Mouse (Mus musculus) adrenal gland, postnatal 25 days (tissue): ENCODE data around the gene Pnkd. TPM values are rescaled to one million over a fixed set of nuclear protein-coding genes. Genes with fewer than 3 reads are reported as not detected.

Source experiments
- DNase-seq: peaks from one replicate; pipeline ENCODE4 v3.0.0; 2021; ENCODE audit warnings: mixed read lengths
- long read RNA-seq: library from polyadenylated mRNA; stranded (forward); transcript quantifications from one replicate; pipeline ENCODE4 v2.0.0, GENCODE M21; 2021
- total RNA-seq: library from RNA; stranded (reverse); gene quantifications from 2 replicates; pipeline ENCODE4 v1.2.3, GENCODE M21; 2021

Pnkd gene
- 65.2 and 75.9 TPM in 2 replicates for total RNA-seq
- long read RNA-seq, transcript Pnkd-202 (9 exons, 2,859 nt) = minor isoform, 13 of 97 reads
- long read RNA-seq, transcript Pnkd-204 (3 exons, 740 nt) = major isoform, 53 of 97 reads
- long read RNA-seq, partial matches to known transcripts = 13 of 97 reads
- long read RNA-seq, other reads (novel, unspliced or antisense) = 11 of 97 reads

GRCm38 (mm10) chr1:74284543-74285160, at the start of gene Pnkd, which contains the start of gene Aamp:
Gene Pnkd (plus strand): TSS chr1:74284930.
Gene Aamp (minus strand): TSS chr1:74284738.
- DNase-seq = peak; percentile 99

DNA sequence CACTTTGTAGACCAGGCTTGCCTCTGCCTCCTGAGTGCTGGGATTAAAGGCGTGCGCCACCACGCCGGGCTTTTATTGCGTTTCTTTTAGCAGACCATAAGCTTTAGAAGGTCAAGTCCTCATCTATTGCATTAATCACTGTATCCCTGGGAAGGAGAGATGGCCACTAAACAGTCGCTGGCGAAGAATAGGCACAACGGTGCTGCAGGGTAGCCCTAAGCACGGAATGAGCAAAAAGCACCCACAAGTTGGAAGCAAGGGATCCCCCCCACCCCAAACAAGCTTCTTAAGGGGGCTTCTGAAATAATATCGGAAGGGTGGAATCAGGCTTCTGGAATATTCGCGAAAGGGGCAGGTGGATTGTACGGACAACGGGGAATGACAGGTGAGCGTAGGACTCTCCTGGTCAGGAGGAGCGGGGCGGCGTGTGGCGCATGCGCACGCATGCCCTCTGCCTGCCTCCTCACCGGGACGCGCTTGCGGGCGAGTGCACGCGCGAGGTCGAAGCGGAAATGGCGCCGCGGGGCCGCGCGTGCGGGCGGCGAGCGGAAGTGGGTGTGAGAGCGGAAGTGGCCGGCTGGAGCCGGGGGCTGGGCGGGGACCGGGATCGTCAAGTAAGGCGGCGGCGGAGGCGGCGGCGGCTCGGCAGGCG, 48.7 kb upstream of the Pnkd start, which contains the start of gene Arpc2:
Gene Arpc2 (plus strand): TSS at position 147 of the 652 bp plus-strand sequence.
- DNase-seq = peak; percentile 97

GRCm38 (mm10) chr1:74236590-74237317, 48.0 kb upstream of the Pnkd start:
- DNase-seq = peak; percentile 42

GRCm38 (mm10) chr1:74237671-74238070, 47.1 kb upstream of the Pnkd start:
- no peak for DNase-seq

- no peak for DNase-seq
Measured at GRCm38 (mm10) chr1:74238136-74238535, 46.6 kb upstream of the Pnkd start.

- DNase-seq = no peak
Measured at GRCm38 (mm10) chr1:74239162-74239561, 45.6 kb upstream of the Pnkd start.

DNA sequence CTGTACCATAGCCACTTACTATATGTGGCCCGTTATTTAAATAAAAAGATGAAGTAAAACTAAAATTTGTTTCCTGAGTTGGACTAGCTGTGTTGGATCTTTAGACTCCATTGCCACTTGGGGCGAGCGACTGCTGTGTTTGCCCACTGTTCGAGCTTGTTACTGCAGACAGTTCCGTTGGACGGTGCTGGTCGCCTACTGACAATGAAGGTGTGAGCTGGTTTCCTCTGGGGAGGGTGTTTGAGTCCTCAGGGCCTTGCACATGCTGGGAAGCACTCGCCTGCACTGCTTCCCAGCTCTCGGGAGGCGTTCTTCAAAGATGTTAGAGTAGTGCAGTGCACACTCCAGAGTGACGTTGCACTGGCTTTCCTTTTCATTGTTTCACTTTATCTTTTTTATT, 45.1 kb upstream of the Pnkd start:
- no peak for DNase-seq

DNA sequence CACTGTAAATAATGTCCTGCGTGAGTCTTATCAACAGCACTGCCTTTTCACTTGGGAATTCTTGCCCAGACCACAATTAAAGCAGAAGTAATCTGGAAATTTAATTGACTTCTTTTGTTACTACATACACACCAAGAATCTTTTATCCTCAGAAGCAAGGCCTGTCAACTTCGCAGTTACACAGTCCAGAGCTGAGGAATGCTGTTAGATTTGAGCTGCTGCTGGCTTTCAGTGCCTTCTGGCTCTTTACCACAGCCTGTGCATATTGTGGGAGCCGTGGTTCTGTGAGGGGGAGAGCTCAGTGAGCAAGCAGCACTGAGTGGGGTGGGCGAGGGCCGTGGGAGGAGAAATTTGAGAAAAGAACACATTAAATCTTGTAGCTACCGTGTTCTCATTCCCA, 44.4 kb upstream of the Pnkd start:
- DNase-seq = no peak

GRCm38 (mm10) chr1:74240832-74241231, 43.9 kb upstream of the Pnkd start:
- no peak for DNase-seq

GRCm38 (mm10) chr1:74245525-74245924, 39.2 kb upstream of the Pnkd start:
- DNase-seq = no peak

DNA sequence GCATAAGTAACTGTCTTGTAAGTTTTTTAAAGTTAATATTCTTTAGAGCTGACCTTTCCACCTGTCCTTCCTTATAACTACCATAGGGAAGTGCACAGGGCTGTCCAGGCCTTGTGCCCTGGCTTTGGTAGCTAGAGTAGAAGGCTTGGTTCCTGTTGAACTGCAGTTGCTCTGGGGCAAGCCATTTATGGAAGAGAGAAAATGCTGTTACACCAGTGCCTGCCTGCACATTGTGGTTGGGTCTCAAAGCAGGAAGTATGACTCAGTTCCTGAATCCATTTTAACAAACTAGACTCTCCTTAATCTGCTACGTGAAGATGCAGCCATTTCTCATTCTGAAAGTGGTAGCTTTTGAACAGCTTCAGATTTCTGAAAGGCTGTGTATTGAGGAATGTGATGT, 35.9 kb upstream of the Pnkd start:
- DNase-seq = no peak

DNA sequence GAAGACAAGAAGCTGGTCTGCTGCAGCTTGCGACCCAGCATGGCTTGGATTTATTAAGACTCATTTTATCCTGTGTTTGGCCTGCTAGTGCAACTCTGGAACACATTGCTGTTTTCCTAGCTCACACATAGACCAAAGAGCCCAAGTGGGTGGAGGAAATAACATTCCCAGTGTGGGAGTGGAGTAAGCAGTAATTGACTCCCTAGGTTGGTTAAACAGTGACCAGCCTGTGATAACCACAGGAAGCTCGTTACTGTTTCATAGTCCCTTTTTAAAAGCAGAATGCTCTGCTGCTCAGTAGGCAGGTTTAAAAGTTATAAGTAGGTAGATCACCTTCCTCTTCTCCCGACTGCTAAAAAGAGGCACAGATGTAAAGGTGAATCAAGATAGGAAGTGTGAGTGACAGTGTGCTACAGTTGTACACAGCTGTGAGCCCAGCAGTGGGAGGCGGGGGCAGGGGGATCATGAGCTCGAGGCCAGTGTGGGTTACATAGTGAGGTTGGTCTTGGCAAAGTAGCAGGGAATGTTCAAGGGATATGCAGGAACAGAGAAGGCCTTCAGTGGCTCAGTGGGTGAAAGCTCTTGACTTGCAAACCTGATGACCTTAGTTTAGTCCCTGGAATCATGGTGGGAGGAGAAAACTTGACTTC, 35.3 kb upstream of the Pnkd start:
- DNase-seq = no peak

GRCm38 (mm10) chr1:74250096-74250495, 34.6 kb upstream of the Pnkd start:
- no peak for DNase-seq

- no peak for DNase-seq
Measured at GRCm38 (mm10) chr1:74255704-74256345, 28.9 kb upstream of the Pnkd start.

GRCm38 (mm10) chr1:74256782-74257181, 27.9 kb upstream of the Pnkd start:
- DNase-seq = no peak

GRCm38 (mm10) chr1:74262510-74262909, 22.2 kb upstream of the Pnkd start:
- DNase-seq = no peak

GRCm38 (mm10) chr1:74268750-74269149, 16.0 kb upstream of the Pnkd start:
- DNase-seq = no peak

GRCm38 (mm10) chr1:74271659-74272058, 13.1 kb upstream of the Pnkd start:
- DNase-seq = no peak

- no peak for DNase-seq
Measured at GRCm38 (mm10) chr1:74275015-74275414, 9.7 kb upstream of the Pnkd start.

DNA sequence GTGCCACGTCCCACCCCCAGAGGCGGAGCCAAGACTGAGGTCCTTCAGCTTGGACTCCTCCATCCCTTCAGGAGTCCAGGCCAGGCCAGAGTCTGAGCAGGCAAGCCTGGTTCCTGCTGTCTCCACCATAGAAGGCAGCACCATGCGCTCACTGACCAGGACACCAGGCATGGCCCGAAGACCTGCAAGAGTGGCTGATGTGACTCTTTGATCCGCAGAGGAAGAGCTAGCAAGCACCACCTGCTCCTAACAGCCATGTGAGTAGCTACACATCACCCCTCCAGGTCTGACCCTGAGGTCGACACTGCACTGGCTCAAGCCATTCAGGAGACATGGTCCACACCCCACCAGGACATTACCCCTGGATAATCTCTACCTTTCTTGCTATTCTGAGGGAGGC, 7.7 kb upstream of the Pnkd start:
- no peak for DNase-seq

- no peak for DNase-seq
Measured at GRCm38 (mm10) chr1:74277883-74278537, 6.7 kb upstream of the Pnkd start.
